Mouse (Mus musculus) hindbrain, embryonic 15.5 days (tissue): ENCODE measurements around the gene Akt3. TPM values are rescaled to one million over a fixed set of nuclear protein-coding genes. Genes with fewer than 3 reads are reported as not detected.

ENCODE experiments used
- ATAC-seq: fragments of 200-750 bp; cut with Nextera tagmentation; 2 replicates; pipeline ENCODE4 v1.8.0; 2017; ENCODE audit warnings: low read depth, moderate number of reproducible peaks, moderate TSS enrichment; ENCODE audit not compliant: low FRiP score
- H3K27ac ChIP-seq: fragments of 300-500 bp; sonication (generic); replicated peaks from 2 replicates; pipeline ENCODE4 v1.5.1; 2015; ENCODE audit warnings: mild to moderate bottlenecking, inconsistent platforms
- H3K27me3 ChIP-seq: fragments of 300-500 bp; sonication (generic); 2 replicates; pipeline ENCODE4 v1.6.1; 2015; ENCODE audit warnings: control low read depth, inconsistent platforms
- H3K36me3 ChIP-seq: fragments of 300-500 bp; sonication (generic); 2 replicates; pipeline ENCODE4 v1.6.1; 2015; ENCODE audit warnings: control low read depth, inconsistent platforms
- H3K4me1 ChIP-seq: fragments of 300-500 bp; sonication (generic); replicated peaks from 2 replicates; pipeline ENCODE4 v1.6.1; 2015; ENCODE audit warnings: control low read depth, inconsistent platforms
- H3K4me2 ChIP-seq: fragments of 300-500 bp; sonication (generic); 2 replicates; pipeline ENCODE4 v1.6.1; 2015; ENCODE audit warnings: moderate library complexity, mild to moderate bottlenecking, inconsistent platforms
- H3K4me3 ChIP-seq: fragments of 300-500 bp; sonication (generic); 2 replicates; pipeline ENCODE4 v1.5.1; 2015; ENCODE audit warnings: mild to moderate bottlenecking, inconsistent platforms
- H3K9ac ChIP-seq: fragments of 300-500 bp; sonication (generic); 2 replicates; pipeline ENCODE4 v1.6.1; 2015; ENCODE audit warnings: inconsistent platforms
- H3K9me3 ChIP-seq: fragments of 300-500 bp; sonication (generic); 2 replicates; pipeline ENCODE4 v1.6.1; 2016; ENCODE audit warnings: control low read depth, inconsistent platforms
- WGBS: fragments of 180-500 bp; shearing (Covaris S2); methylation state at CpG from one replicate; pipeline ENCODE4 v1.1.7; 2015; 5-methylcytosine and 5-hydroxymethylcytosine counted together
- polyA plus RNA-seq: library from polyadenylated mRNA; unstranded; fragments of >200 nt; fragmentation: Nextera tagmentation; extraction: Ambion mirVana; gene quantifications from 2 replicates; pipeline ENCODE4 v1.2.1, GENCODE M21; 2015

Gene Akt3
- polyA plus RNA-seq, 1 experiment from 2014 or later, result 21.4 TPM

- Histone ChIP-seq H3K9me3 (no peaks in the 10 kb centered on the region), H3K4me2 (no peak overlapping the region), H3K27me3 (no peaks in the 10 kb centered on the region), H3K27ac (no peak overlapping the region), H3K4me3 (no peak overlapping the region), H3K4me1 (no peaks in the 10 kb centered on the region), H3K36me3 (no peaks in the 10 kb centered on the region), H3K9ac (no peak overlapping the region)
- no peak for ATAC-seq
- WGBS, result 91% methylated on average over 2 of the region's 2 CpGs
Observed at GRCm38 (mm10) chr1:177179635-177180034, 78.4 kb downstream of the Akt3 start.

- no peaks in the 10 kb centered on the region for H3K27me3 ChIP-seq
- H3K9me3 ChIP-seq, result no peaks in the 10 kb centered on the region
- H3K4me3 ChIP-seq, result no peak overlapping the region
- no peak overlapping the region for H3K9ac ChIP-seq
- no peak overlapping the region for H3K4me2 ChIP-seq
- H3K27ac ChIP-seq, result no peak overlapping the region
- 0 out of 2 replicates have a peak, but pooled peaks cover 8% of the 10 kb centered on the region for H3K4me1 ChIP-seq
- peak; percentile 92 for ATAC-seq
- H3K36me3 ChIP-seq, result no peaks in the 10 kb centered on the region
Observed at GRCm38 (mm10) chr1:177175436-177175835, 82.6 kb downstream of the Akt3 start.

GRCm38 (mm10) chr1:177171300-177171699, 86.7 kb downstream of the Akt3 start:
- H3K9me3 ChIP-seq, result no peaks in the 10 kb centered on the region
- H3K4me2 ChIP-seq, result no peak overlapping the region
- H3K9ac ChIP-seq, result no peak overlapping the region
- H3K4me1 ChIP-seq, result 0 out of 2 replicates have a peak, but pooled peaks cover 8% of the 10 kb centered on the region
- H3K36me3 ChIP-seq, result no peaks in the 10 kb centered on the region
- ATAC-seq, result no peak
- H3K27me3 ChIP-seq, result no peaks in the 10 kb centered on the region
- no peak overlapping the region for H3K27ac ChIP-seq
- H3K4me3 ChIP-seq, result no peak overlapping the region

GRCm38 (mm10) chr1:177165789-177166188, 92.2 kb downstream of the Akt3 start:
- H3K27me3 ChIP-seq, result no peaks in the 10 kb centered on the region
- H3K36me3 ChIP-seq, result no peaks in the 10 kb centered on the region
- H3K4me1 ChIP-seq, result 0 out of 2 replicates have a peak, but pooled peaks cover 3% of the 10 kb centered on the region
- ATAC-seq, result no peak
- no peak overlapping the region for H3K27ac ChIP-seq
- no peak overlapping the region for H3K4me3 ChIP-seq
- no peak overlapping the region for H3K9ac ChIP-seq
- WGBS, result 24% methylated on average over 2 of the region's 2 CpGs
- no peaks in the 10 kb centered on the region for H3K9me3 ChIP-seq
- no peak overlapping the region for H3K4me2 ChIP-seq

GRCm38 (mm10) chr1:177165336-177165735, 92.7 kb downstream of the Akt3 start:
- WGBS, result 67% methylated on average over 2 of the region's 2 CpGs
- Histone ChIP-seq H3K4me3 (no peak overlapping the region), H3K4me1 (no peaks in the 10 kb centered on the region), H3K4me2 (no peak overlapping the region), H3K27me3 (no peaks in the 10 kb centered on the region), H3K27ac (no peak overlapping the region), H3K36me3 (no peaks in the 10 kb centered on the region), H3K9me3 (no peaks in the 10 kb centered on the region), H3K9ac (no peak overlapping the region)
- ATAC-seq, result no peak

- Histone ChIP-seq H3K4me3 (peak overlapping the region; percentile 24; the same call in 1 of the 2 replicates), H3K27me3 (no peaks in the 10 kb centered on the region), H3K4me1 (peaks cover 14% of the 10 kb centered on the region), H3K4me2 (peak overlapping the region; percentile 48), H3K27ac (peak overlapping the region; percentile 73), H3K9me3 (no peaks in the 10 kb centered on the region), H3K36me3 (no peaks in the 10 kb centered on the region), H3K9ac (0 out of 2 replicates have a peak overlapping the region, but pooled peaks have one; percentile 22)
- peak; percentile 86 for ATAC-seq
- WGBS, result 3% methylated on average over 11 of the region's 11 CpGs
Observed at GRCm38 (mm10) chr1:177150344-177151021, 107.5 kb downstream of the Akt3 start.

- no peak for ATAC-seq
- 23% methylated on average over 2 of the region's 2 CpGs for WGBS
- peaks cover 14% of the 10 kb centered on the region for H3K4me1 ChIP-seq
- no peak overlapping the region for H3K9ac ChIP-seq
- H3K4me3 ChIP-seq, result no peak overlapping the region
- H3K27ac ChIP-seq, result 0 out of 2 replicates have a peak overlapping the region, but pooled peaks have one; percentile 0
- no peaks in the 10 kb centered on the region for H3K27me3 ChIP-seq
- no peaks in the 10 kb centered on the region for H3K36me3 ChIP-seq
- H3K9me3 ChIP-seq, result no peaks in the 10 kb centered on the region
- H3K4me2 ChIP-seq, result no peak overlapping the region
Observed at GRCm38 (mm10) chr1:177148746-177149145, 109.3 kb downstream of the Akt3 start.

GRCm38 (mm10) chr1:177141468-177141867, 116.5 kb downstream of the Akt3 start:
- no peaks in the 10 kb centered on the region for H3K27me3 ChIP-seq
- H3K9me3 ChIP-seq, result no peaks in the 10 kb centered on the region
- H3K9ac ChIP-seq, result no peak overlapping the region
- WGBS, result 87% methylated on average over 2 of the region's 2 CpGs
- no peaks in the 10 kb centered on the region for H3K4me1 ChIP-seq
- H3K4me3 ChIP-seq, result no peak overlapping the region
- no peak for ATAC-seq
- no peaks in the 10 kb centered on the region for H3K36me3 ChIP-seq
- H3K4me2 ChIP-seq, result no peak overlapping the region
- H3K27ac ChIP-seq, result no peak overlapping the region

- Histone ChIP-seq H3K27me3 (no peaks in the 10 kb centered on the region), H3K4me3 (no peak overlapping the region)
- WGBS, result 83% methylated on average over 6 of the region's 6 CpGs
Observed at GRCm38 (mm10) chr1:177139652-177140051, 118.4 kb downstream of the Akt3 start.

GRCm38 (mm10) chr1:177131458-177131857, 126.5 kb downstream of the Akt3 start:
- no peaks in the 10 kb centered on the region for H3K27me3 ChIP-seq
- no peaks in the 10 kb centered on the region for H3K9me3 ChIP-seq
- no peaks in the 10 kb centered on the region for H3K36me3 ChIP-seq
- no peak overlapping the region for H3K27ac ChIP-seq
- H3K4me2 ChIP-seq, result no peak overlapping the region
- ATAC-seq, result no peak
- no peak overlapping the region for H3K9ac ChIP-seq
- no peaks in the 10 kb centered on the region for H3K4me1 ChIP-seq
- 83% methylated on average over 2 of the region's 2 CpGs for WGBS
- H3K4me3 ChIP-seq, result no peak overlapping the region

More at GRCm38 (mm10) chr1:177139652-177140051, 118.4 kb downstream of the Akt3 start:
- Histone ChIP-seq H3K27ac (no peak overlapping the region), H3K4me1 (no peaks in the 10 kb centered on the region), H3K9me3 (no peaks in the 10 kb centered on the region), H3K36me3 (no peaks in the 10 kb centered on the region), H3K4me2 (no peak overlapping the region), H3K9ac (no peak overlapping the region)
- no peak for ATAC-seq

GRCm38 (mm10) chr1:177126674-177127073, 131.3 kb downstream of the Akt3 start:
- H3K4me2 ChIP-seq, result no peak overlapping the region
- no peaks in the 10 kb centered on the region for H3K9me3 ChIP-seq
- no peak overlapping the region for H3K27ac ChIP-seq
- H3K36me3 ChIP-seq, result no peaks in the 10 kb centered on the region
- H3K9ac ChIP-seq, result no peak overlapping the region
- H3K4me3 ChIP-seq, result no peak overlapping the region
- H3K27me3 ChIP-seq, result no peaks in the 10 kb centered on the region
- WGBS, result 75% methylated on average over 8 of the region's 8 CpGs
- no peaks in the 10 kb centered on the region for H3K4me1 ChIP-seq
- no peak for ATAC-seq

- 92% methylated on average over 2 of the region's 2 CpGs for WGBS
- no peak overlapping the region for H3K27ac ChIP-seq
- H3K4me1 ChIP-seq, result no peaks in the 10 kb centered on the region
- no peak overlapping the region for H3K9ac ChIP-seq
- H3K4me2 ChIP-seq, result no peak overlapping the region
- no peaks in the 10 kb centered on the region for H3K9me3 ChIP-seq
- no peaks in the 10 kb centered on the region for H3K27me3 ChIP-seq
- no peak for ATAC-seq
- H3K4me3 ChIP-seq, result no peak overlapping the region
- no peaks in the 10 kb centered on the region for H3K36me3 ChIP-seq
Observed at GRCm38 (mm10) chr1:177110665-177111271, 147.2 kb downstream of the Akt3 start.
